Mouse (Mus musculus): ENCODE results near the gene Ift122. TPM values are rescaled to one million over a fixed set of nuclear protein-coding genes. Genes with fewer than 3 reads are reported as not detected.

The Ift122 gene
- total and polyA plus RNA-seq, 3 experiments: 7.9 to 14.1 (median 8.6) TPM

DNA sequence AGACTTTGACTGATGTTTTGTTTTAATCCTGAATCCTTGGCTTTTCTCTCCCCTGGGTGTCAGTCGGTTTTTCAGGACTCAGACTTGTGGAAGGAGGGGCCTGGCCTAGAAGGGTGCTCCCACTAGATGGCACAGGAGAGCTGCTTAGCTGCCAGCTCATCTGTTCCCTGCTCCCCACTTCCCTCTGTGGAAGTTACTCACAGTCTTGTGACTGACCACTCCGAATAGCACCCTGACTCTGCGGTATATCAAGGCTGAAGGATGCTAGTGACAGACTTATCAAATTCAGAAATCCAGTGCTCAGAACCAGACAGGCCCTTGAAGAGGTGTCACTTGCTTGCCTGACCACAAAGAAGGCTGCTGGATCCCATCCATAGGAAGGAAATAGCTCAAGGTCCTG lies 47.8 kb downstream of the Ift122 start:
- Histone ChIP-seq H3K9me3 (replicated peaks; ENCODE audit: low read length) (no peaks in the 10 kb centered on the region), H3K79me2 (replicated peaks; ENCODE audit: control insufficient read depth, extremely low read depth, insufficient read depth, poor library complexity, severe bottlenecking) (no peaks in the 10 kb centered on the region), H3K4me1 (ENCODE audit: control insufficient read depth in 1 of 2, insufficient read depth in 2 of 2) (peaks cover 25 to 77% of the 10 kb centered on the region in 2 experiments), H3K4me3 (replicated peaks in 1 of 3; ENCODE audit: low read depth in 2 of 3, low read length in 2 of 3, poor library complexity in 1 of 3) (no peak overlapping the region), H3K27me3 (replicated peaks) (no peaks in the 10 kb centered on the region), H3K9ac (ENCODE audit: insufficient read depth, low read depth) (no peak overlapping the region), H3K27ac (ENCODE audit: insufficient read depth, low read depth) (no peak overlapping the region), H3K4me2 (ENCODE audit: insufficient read depth, low read depth, poor library complexity, severe bottlenecking) (no peak overlapping the region), H3K36me3 (replicated peaks in 1 of 2; ENCODE audit: control insufficient read depth in 1 of 2, insufficient read depth in 1 of 2, low read length in 1 of 2) (peaks cover 6 to 27% of the 10 kb centered on the region in 2 experiments)
- dilution Hi-C loops (cut with MboI; ENCODE audit: extremely low pct_ligation_motif_present, extremely low pct_unique_long_range_greater_than_20kb, low sequenced_read_pairs): no loop called here
- DNase-seq (ENCODE audit: extremely low read depth): peak; percentile 59
- TF ChIP-seq MEF2A (IDR thresholded peaks at IDR 0.05; ENCODE audit: borderline replicate concordance, low read depth, low read length): peak; percentile 51; the same call in 1 of the 2 replicates
- TF ChIP-seq NELFE (IDR thresholded peaks at IDR 0.05; ENCODE audit: low read depth, low read length): peak; percentile 59; the same call in 1 of the 2 replicates
- TF ChIP-seq SMC3 (IDR thresholded peaks at IDR 0.05; ENCODE audit: low read depth, low read length): peak; percentile 100
- no peak; the same call in 1 of the 2 replicates for TF ChIP-seq MYC (IDR thresholded peaks at IDR 0.05; ENCODE audit: low read depth, low read length)
- no peak for TF ChIP-seq ELF1 (IDR thresholded peaks at IDR 0.05; ENCODE audit: low read depth, low read length)
- peak; percentile 82; the same call in 1 of the 2 replicates for TF ChIP-seq MAZ (IDR thresholded peaks at IDR 0.05; ENCODE audit: low read depth, low read length)
- peak; percentile 95 for TF ChIP-seq ZC3H11A (IDR thresholded peaks at IDR 0.05; ENCODE audit: low read depth, low read length)
- TF ChIP-seq MXI1 (IDR thresholded peaks at IDR 0.05; ENCODE audit: low read depth, low read length): no peak
- peak; percentile 55; the same call in 1 of the 2 replicates for TF ChIP-seq BHLHE40 (IDR thresholded peaks at IDR 0.05; ENCODE audit: low read depth, low read length)
- peak; percentile 67; the same call in 1 of the 2 replicates for TF ChIP-seq IRF4 (IDR thresholded peaks at IDR 0.05; ENCODE audit: low read depth, low read length)
- TF ChIP-seq EP300 (IDR thresholded peaks at IDR 0.05; ENCODE audit: low read length): peak; percentile 42; the same call in 1 of the 2 replicates
- TF ChIP-seq ETS1 (conservative IDR thresholded peaks at IDR 0.05; ENCODE audit: low read depth, low read length): 0 out of 2 replicates have a peak, but pooled peaks have one; percentile 16
- no peak for TF ChIP-seq GABPA (IDR thresholded peaks at IDR 0.05; ENCODE audit: insufficient replicate concordance, low read depth, low read length)
- TF ChIP-seq TCF12 (IDR thresholded peaks at IDR 0.05; ENCODE audit: low read depth, low read length): 0 out of 2 replicates have a peak, but pooled peaks have one; percentile 30
- peak; percentile 52; the same call in 1 of the 2 replicates for TF ChIP-seq SIN3A (IDR thresholded peaks at IDR 0.05; ENCODE audit: low read length)
- TF ChIP-seq RCOR1 (conservative IDR thresholded peaks at IDR 0.05; ENCODE audit: low read depth, low read length): no peak
- TF ChIP-seq RAD21 (IDR thresholded peaks at IDR 0.05; ENCODE audit: low read depth, low read length): no peak; the same call in none of the 2 replicates
- 0 out of 2 replicates have a peak, but pooled peaks have one; percentile 7 for TF ChIP-seq MAFK (IDR thresholded peaks at IDR 0.05; ENCODE audit: insufficient replicate concordance, low read length)
- TF ChIP-seq CTCF (conservative IDR thresholded peaks at IDR 0.05 in 1 of 2, IDR thresholded peaks at IDR 0.05 in 1 of 2; ENCODE audit: low read depth in 2 of 2, low read length in 2 of 2): peak; percentile 69 to 98
- in situ Hi-C loops (cut with MboI; ENCODE audit: low pct_ligation_motif_present, low pct_unique_long_range_greater_than_20kb, low sequenced_read_pairs): loop anchor here (5.0 kb wide), 2 partner anchors 96 to 231 kb away; partner anchors contain the start of gene Plxnd1

DNA sequence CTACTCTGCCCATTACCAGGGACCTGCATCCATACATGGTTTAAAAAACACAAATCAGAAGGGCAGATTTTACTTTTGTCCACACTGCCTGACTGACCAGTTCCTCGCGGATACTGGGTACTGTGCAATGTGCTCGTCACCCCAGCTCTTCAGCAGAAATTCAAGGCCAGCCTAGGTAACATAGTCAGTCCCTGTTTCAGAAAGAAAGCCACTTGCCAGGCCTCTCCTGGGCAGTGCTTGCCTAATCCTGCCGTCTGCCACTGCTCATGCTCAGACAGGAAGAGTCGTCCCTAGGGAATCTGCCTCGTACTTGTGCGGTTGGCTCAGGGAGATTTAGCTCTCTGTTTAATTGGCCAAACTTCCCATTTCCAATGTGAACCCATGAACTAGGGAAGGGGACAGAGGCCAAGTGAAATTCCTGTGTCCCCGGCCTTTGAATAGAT lies 48.2 kb downstream of the Ift122 start:
- dilution Hi-C loops (cut with MboI; ENCODE audit: extremely low pct_ligation_motif_present, extremely low pct_unique_long_range_greater_than_20kb, low sequenced_read_pairs) (no loop called here), in situ Hi-C loops (cut with MboI; ENCODE audit: low pct_ligation_motif_present, low pct_unique_long_range_greater_than_20kb, low sequenced_read_pairs) (loop anchor here (5.0 kb wide), 2 partner anchors 96 to 231 kb away; partner anchors contain the start of gene Plxnd1)
- Histone ChIP-seq H3K36me3 (replicated peaks in 1 of 2; ENCODE audit: control insufficient read depth in 1 of 2, insufficient read depth in 1 of 2, low read length in 1 of 2) (peaks cover 6 to 27% of the 10 kb centered on the region in 2 experiments), H3K4me2 (ENCODE audit: insufficient read depth, low read depth, poor library complexity, severe bottlenecking) (no peak overlapping the region), H3K4me3 (replicated peaks in 1 of 3; ENCODE audit: low read depth in 2 of 3, low read length in 2 of 3, poor library complexity in 1 of 3) (no peak overlapping the region), H3K9ac (ENCODE audit: insufficient read depth, low read depth) (no peak overlapping the region), H3K79me2 (replicated peaks; ENCODE audit: control insufficient read depth, extremely low read depth, insufficient read depth, poor library complexity, severe bottlenecking) (no peaks in the 10 kb centered on the region), H3K4me1 (ENCODE audit: control insufficient read depth in 1 of 2, insufficient read depth in 2 of 2) (peaks cover 27 to 81% of the 10 kb centered on the region in 2 experiments), H3K27ac (ENCODE audit: insufficient read depth, low read depth) (no peak overlapping the region), H3K27me3 (replicated peaks) (no peaks in the 10 kb centered on the region), H3K9me3 (replicated peaks; ENCODE audit: low read length) (no peaks in the 10 kb centered on the region)
- TF ChIP-seq PAX5 (IDR thresholded peaks at IDR 0.05; ENCODE audit: low read length) (no peak), JUND (conservative IDR thresholded peaks at IDR 0.05; ENCODE audit: low read depth, low read length) (no peak), JUN (IDR thresholded peaks at IDR 0.05; ENCODE audit: insufficient read depth, low read depth, low read length) (no peak), NRF1 (IDR thresholded peaks at IDR 0.05; ENCODE audit: low read depth, low read length) (peak; percentile 56)
- DNase-seq (ENCODE audit: extremely low read depth): peak; percentile 55
